Mouse (Mus musculus) lung, embryonic 15.5 days (tissue): ENCODE data around the gene Cdca4. TPM values are rescaled to one million over a fixed set of nuclear protein-coding genes. Genes with fewer than 3 reads are reported as not detected.
A peak's percentile ranks its signal among the peaks of the same experiment; 100 is the strongest.
"Not testable (repeated sequence)": the region's sequence is repeated elsewhere in the genome, so short reads cannot be mapped to it uniquely, and the experiment has no call there.

ENCODE experiments used
- ATAC-seq: fragments of 200-750 bp; cut with Nextera tagmentation; 2 replicates; pipeline ENCODE4 v1.8.0; 2017; ENCODE audit warnings: moderate number of reproducible peaks, borderline replicate concordance; ENCODE audit not compliant: low FRiP score, low TSS enrichment; ENCODE audit errors: extremely low read depth
- H3K27ac ChIP-seq: fragments of 300-500 bp; sonication (generic); 2 replicates; pipeline ENCODE4 v1.5.1; 2015; ENCODE audit warnings: moderate library complexity, mild to moderate bottlenecking, inconsistent platforms
- H3K27me3 ChIP-seq: fragments of 300-500 bp; sonication (generic); 2 replicates; pipeline ENCODE4 v1.6.1; 2015; ENCODE audit warnings: inconsistent platforms
- H3K36me3 ChIP-seq: fragments of 300-500 bp; sonication (generic); 2 replicates; pipeline ENCODE4 v1.6.1; 2015; ENCODE audit warnings: inconsistent platforms
- H3K4me1 ChIP-seq: fragments of 300-500 bp; sonication (generic); 2 replicates; pipeline ENCODE4 v1.6.1; 2015; ENCODE audit warnings: inconsistent platforms
- H3K4me2 ChIP-seq: fragments of 300-500 bp; sonication (generic); 2 replicates; pipeline ENCODE4 v1.6.1; 2015; ENCODE audit warnings: inconsistent platforms, mild to moderate bottlenecking, moderate library complexity
- H3K4me3 ChIP-seq: fragments of 300-500 bp; sonication (generic); 2 replicates; pipeline ENCODE4 v1.5.1; 2015; ENCODE audit warnings: mild to moderate bottlenecking, inconsistent platforms
- H3K9ac ChIP-seq: fragments of 300-500 bp; sonication (generic); 2 replicates; pipeline ENCODE4 v1.6.1; 2015; ENCODE audit warnings: inconsistent platforms
- H3K9me3 ChIP-seq: fragments of 300-500 bp; sonication (generic); 2 replicates; pipeline ENCODE4 v1.6.1; 2016; ENCODE audit warnings: inconsistent platforms
- WGBS: fragments of 180-500 bp; shearing (Covaris S2); methylation state at CpG from one replicate; pipeline ENCODE4 v1.1.7; 2015; 5-methylcytosine and 5-hydroxymethylcytosine counted together
- polyA plus RNA-seq: library from polyadenylated mRNA; unstranded; fragments of >200 nt; fragmentation: Nextera tagmentation; extraction: Ambion mirVana; gene quantifications from 2 replicates; pipeline ENCODE4 v1.2.1, GENCODE M21; 2015

Gene Cdca4
- polyA plus RNA-seq, 1 experiment from 2014 or later = 125 TPM

GRCm38 (mm10) chr12:112816866-112817265, 12.4 kb downstream of the Cdca4 start:
- not testable (repeated sequence) for ATAC-seq

GRCm38 (mm10) chr12:112816294-112816693, 12.9 kb downstream of the Cdca4 start:
- no peak overlapping the region for H3K4me3 ChIP-seq
- no peak overlapping the region for H3K9ac ChIP-seq
- no peak for ATAC-seq
- no peaks in the 10 kb centered on the region for H3K9me3 ChIP-seq
- WGBS = 52% methylated on average over 4 of the region's 4 CpGs
- H3K27ac ChIP-seq = no peak overlapping the region
- no peak overlapping the region for H3K4me2 ChIP-seq
- no peaks in the 10 kb centered on the region for H3K27me3 ChIP-seq
- no peaks in the 10 kb centered on the region for H3K4me1 ChIP-seq
- peaks cover 44% of the 10 kb centered on the region for H3K36me3 ChIP-seq

More at GRCm38 (mm10) chr12:112816866-112817265, 12.4 kb downstream of the Cdca4 start:
- not testable (repeated sequence) for H3K27me3 ChIP-seq, H3K9ac ChIP-seq, H3K27ac ChIP-seq, H3K4me2 ChIP-seq, H3K9me3 ChIP-seq, H3K4me1 ChIP-seq, H3K4me3 ChIP-seq
- 75% methylated on average over 7 of the region's 7 CpGs for WGBS
- H3K36me3 ChIP-seq = peaks cover 48% of the 10 kb centered on the region

GRCm38 (mm10) chr12:112814682-112815470, 14.3 kb downstream of the Cdca4 start:
- Histone ChIP-seq H3K9ac (no peak overlapping the region), H3K4me1 (peaks cover 4% of the 10 kb centered on the region), H3K9me3 (no peaks in the 10 kb centered on the region), H3K36me3 (peaks cover 32% of the 10 kb centered on the region), H3K27ac (no peak overlapping the region), H3K4me3 (no peak overlapping the region), H3K4me2 (no peak overlapping the region), H3K27me3 (no peaks in the 10 kb centered on the region)
- ATAC-seq = no peak
- WGBS = 70% methylated on average over 14 of the region's 14 CpGs

GRCm38 (mm10) chr12:112813370-112813769, 15.9 kb downstream of the Cdca4 start:
- ATAC-seq = no peak
- Histone ChIP-seq H3K9ac (no peak overlapping the region), H3K9me3 (no peaks in the 10 kb centered on the region), H3K4me1 (peaks cover 16% of the 10 kb centered on the region), H3K27me3 (no peaks in the 10 kb centered on the region), H3K27ac (no peak overlapping the region), H3K4me3 (no peak overlapping the region), H3K36me3 (peaks cover 16% of the 10 kb centered on the region), H3K4me2 (no peak overlapping the region)
- 86% methylated on average over 7 of the region's 7 CpGs for WGBS

DNA sequence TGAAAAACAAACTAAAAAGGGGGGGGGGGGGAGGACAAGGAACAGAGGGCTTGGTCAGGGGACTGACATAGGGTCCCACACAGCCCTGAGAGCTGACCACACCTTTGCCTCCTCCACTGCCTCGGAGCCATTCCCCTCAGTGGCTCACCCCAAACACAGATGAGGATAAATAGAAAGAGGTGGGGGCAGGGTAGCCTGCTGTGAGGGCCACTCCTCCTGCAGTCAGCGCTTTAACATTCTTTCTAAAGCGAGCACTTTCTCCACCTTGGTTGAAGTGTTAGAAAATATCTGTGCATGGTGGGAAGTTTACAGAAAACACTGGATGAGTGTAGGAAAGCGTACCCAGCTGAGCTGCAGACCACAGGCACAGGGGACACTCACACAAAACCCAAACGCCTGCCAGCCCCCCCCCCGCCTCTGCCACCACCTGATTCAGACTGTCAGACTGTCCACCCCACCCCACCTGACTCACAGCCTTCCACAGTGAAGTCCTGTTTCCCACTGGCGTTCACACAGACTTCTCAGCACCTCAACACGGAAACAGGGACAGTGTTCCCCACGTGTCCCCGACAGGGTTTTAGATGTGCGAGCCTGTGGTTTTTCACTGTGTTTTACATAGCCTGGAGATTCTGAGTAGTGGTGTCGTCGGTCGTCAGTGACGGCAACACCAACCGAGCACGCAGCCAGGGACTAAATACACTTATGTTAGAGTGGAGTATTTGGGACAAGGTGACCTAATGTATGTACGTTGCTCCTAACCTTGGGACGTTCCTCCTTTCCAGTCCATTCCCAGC, 18.9 kb downstream of the Cdca4 start:
- Histone ChIP-seq H3K4me2 (peak overlapping the region; percentile 99), H3K4me3 (peak overlapping the region; percentile 70; the same call in 1 of the 2 replicates), H3K9me3 (no peaks in the 10 kb centered on the region), H3K9ac (peak overlapping the region; percentile 53; the same call in 1 of the 2 replicates), H3K36me3 (0 out of 2 replicates have a peak, but pooled peaks cover 2% of the 10 kb centered on the region), H3K4me1 (peaks cover 18% of the 10 kb centered on the region), H3K27me3 (peaks cover 9% of the 10 kb centered on the region), H3K27ac (no peak overlapping the region)
- WGBS = 50% methylated on average over 19 of the region's 19 CpGs
- no peak for ATAC-seq

DNA sequence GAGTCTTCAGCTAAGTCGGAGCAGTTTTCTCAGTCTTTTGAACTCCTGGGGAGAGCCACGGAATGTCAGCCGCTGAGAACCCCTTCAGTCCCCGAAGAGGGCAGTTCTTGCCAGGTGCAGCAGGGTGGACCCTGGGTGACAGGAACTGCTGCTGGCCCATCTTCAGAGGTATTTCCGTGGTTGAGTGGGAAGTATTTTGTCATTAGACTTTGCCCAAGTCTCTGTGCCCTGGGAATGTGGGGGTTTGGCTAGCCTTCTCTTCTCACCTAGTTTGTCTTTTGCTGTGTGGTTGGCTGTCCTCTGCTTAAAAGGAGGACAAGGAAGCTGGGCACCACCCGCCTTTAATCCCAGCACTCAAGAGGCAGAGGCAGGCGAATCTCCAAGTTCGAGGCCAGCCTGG, 19.6 kb downstream of the Cdca4 start:
- Histone ChIP-seq H3K4me2 (peak overlapping the region; percentile 99), H3K4me1 (peaks cover 18% of the 10 kb centered on the region), H3K9ac (peak overlapping the region; percentile 53), H3K36me3 (no peaks in the 10 kb centered on the region), H3K9me3 (no peaks in the 10 kb centered on the region), H3K27ac (no peak overlapping the region), H3K4me3 (peak overlapping the region; percentile 70), H3K27me3 (peaks cover 13% of the 10 kb centered on the region)
- 19% methylated on average over 8 of the region's 8 CpGs for WGBS
- no peak for ATAC-seq

- H3K27ac ChIP-seq = peak within 1 kb of the TSS; percentile 9; the same call in 1 of the 2 replicates
- no peaks in the 10 kb centered on the region for H3K9me3 ChIP-seq
- H3K36me3 ChIP-seq = no peaks in the 10 kb centered on the region
- H3K4me3 ChIP-seq = peak within 1 kb of the TSS; percentile 70
- peak within 1 kb of the TSS; percentile 53 for H3K9ac ChIP-seq
- H3K4me1 ChIP-seq = peaks cover 18% of the 10 kb centered on the region
- peak within 1 kb of the TSS; percentile 99 for H3K4me2 ChIP-seq
- ATAC-seq = peak; percentile 86
- 1% methylated on average over 52 of the region's 64 CpGs for WGBS
- H3K27me3 ChIP-seq = peaks cover 19% of the 10 kb centered on the region
These were observed 20.4 kb downstream of the Cdca4 start, which contains the start of gene Clba1 for GRCm38 (mm10) chr12:112808587-112809364. TSS of gene Clba1 (plus strand) at chr12:112808937.

- Histone ChIP-seq H3K36me3 (no peaks in the 10 kb centered on the region), H3K9me3 (no peaks in the 10 kb centered on the region), H3K9ac (peak overlapping the region; percentile 28; the same call in 1 of the 2 replicates), H3K27ac (no peak overlapping the region), H3K4me2 (peak overlapping the region; percentile 99), H3K4me3 (peak overlapping the region; percentile 70), H3K27me3 (peaks cover 24% of the 10 kb centered on the region), H3K4me1 (peaks cover 18% of the 10 kb centered on the region)
- WGBS = 58% methylated on average over 5 of the region's 5 CpGs
- ATAC-seq = peak; percentile 4; the same call in 1 of the 2 replicates
These were observed 21.0 kb downstream of the Cdca4 start for GRCm38 (mm10) chr12:112808212-112808586.

DNA sequence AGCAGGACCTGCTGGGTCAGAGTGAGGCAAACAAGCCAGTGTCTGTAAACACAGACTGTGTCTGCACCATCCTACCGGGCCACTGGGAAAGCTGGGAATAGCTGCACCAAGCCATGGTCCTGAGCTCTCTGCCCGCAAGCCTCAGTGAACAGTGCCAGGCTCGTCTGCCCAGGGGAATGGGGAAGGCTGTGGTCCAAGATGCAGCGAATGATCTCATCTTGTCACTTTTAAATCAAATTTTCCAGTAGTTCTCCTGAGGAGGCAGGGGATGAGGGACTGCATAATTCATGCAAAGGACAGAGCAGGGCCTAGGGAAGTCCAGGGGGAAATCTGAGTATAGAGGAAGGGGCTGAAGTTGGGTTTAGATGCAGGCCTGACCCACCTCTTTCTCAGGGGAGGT, 21.4 kb downstream of the Cdca4 start:
- no peak overlapping the region for H3K9ac ChIP-seq
- no peak for ATAC-seq
- 82% methylated on average over 4 of the region's 4 CpGs for WGBS

DNA sequence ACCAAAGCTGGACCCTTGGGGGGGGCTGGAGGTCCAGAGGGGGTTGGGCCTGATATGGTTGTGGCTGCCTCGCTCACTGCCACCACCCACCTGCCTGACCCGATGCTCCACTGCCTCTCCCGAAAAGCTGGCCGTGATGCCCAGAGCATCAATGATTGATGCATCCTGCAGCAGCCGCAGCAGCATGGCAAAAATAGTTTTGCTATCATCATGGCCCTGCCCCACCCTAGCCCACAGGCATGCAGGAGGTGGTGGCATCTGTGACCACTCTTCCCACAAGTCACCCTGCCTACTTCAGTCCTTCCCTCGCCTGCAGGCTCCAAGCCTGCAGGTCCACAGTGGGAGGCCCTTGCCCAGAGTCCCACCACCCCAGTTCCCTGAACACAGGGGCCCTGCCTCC, 23.2 kb downstream of the Cdca4 start:
- no peak for ATAC-seq
- no peaks in the 10 kb centered on the region for H3K9me3 ChIP-seq
- no peak overlapping the region for H3K4me3 ChIP-seq
- H3K9ac ChIP-seq = no peak overlapping the region
- peaks cover 32% of the 10 kb centered on the region for H3K4me1 ChIP-seq
- H3K27me3 ChIP-seq = peaks cover 44% of the 10 kb centered on the region
- no peak overlapping the region for H3K4me2 ChIP-seq
- H3K27ac ChIP-seq = no peak overlapping the region
- 52% methylated on average over 6 of the region's 6 CpGs for WGBS
- no peaks in the 10 kb centered on the region for H3K36me3 ChIP-seq

More for the DNA sequence above, 21.4 kb downstream of the Cdca4 start:
- Histone ChIP-seq H3K27ac (no peak overlapping the region), H3K4me3 (no peak overlapping the region), H3K9me3 (no peaks in the 10 kb centered on the region), H3K27me3 (peaks cover 28% of the 10 kb centered on the region), H3K4me2 (no peak overlapping the region), H3K4me1 (peaks cover 18% of the 10 kb centered on the region), H3K36me3 (no peaks in the 10 kb centered on the region)

DNA sequence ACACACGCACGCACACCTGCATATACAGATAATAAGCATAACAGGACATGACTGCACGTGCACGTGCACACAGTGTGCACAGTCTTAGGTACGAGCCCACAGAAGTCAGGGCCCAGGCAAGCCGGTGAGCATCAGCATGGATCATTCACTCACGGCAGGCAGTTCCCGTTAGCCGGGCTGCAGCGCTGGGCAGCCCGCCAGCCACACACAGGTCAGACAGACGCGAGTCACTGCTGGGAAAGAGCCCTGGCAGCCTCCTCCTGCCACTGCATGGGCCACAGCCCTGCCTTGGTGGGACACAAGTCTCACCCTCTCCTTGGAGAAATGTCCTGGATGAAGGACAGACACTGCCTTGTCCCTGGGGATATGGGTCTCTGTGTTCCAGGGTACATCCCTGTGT, 25.2 kb downstream of the Cdca4 start:
- WGBS = 44% methylated on average over 13 of the region's 13 CpGs
- no peaks in the 10 kb centered on the region for H3K36me3 ChIP-seq
- H3K4me3 ChIP-seq = no peak overlapping the region
- no peak overlapping the region for H3K4me2 ChIP-seq
- no peak for ATAC-seq
- no peak overlapping the region for H3K27ac ChIP-seq
- H3K9me3 ChIP-seq = no peaks in the 10 kb centered on the region
- H3K27me3 ChIP-seq = peaks cover 50% of the 10 kb centered on the region
- H3K4me1 ChIP-seq = peaks cover 35% of the 10 kb centered on the region
- no peak overlapping the region for H3K9ac ChIP-seq
